Mouse (Mus musculus) MEL (cell line): ENCODE measurements at regions not wholly inside any gene's neighbourhood (a gene's known extent, or its start where the extent isn't known, plus 50 kb on each side); places are given as distances from the start of the nearest gene placed in this dataset.

Experiments used
- DNase-seq: peaks from one replicate; pipeline ENCODE4 v3.0.0; 2011; ENCODE audit warnings: low read depth, low spot score
- H3K27ac ChIP-seq: 2 replicates; pipeline ENCODE4 v1.5.1; 2012; ENCODE audit warnings: low read depth, mild to moderate bottlenecking, control low read depth, low read length, moderate library complexity; ENCODE audit not compliant: control insufficient read depth
- H3K27me3 ChIP-seq, 2 experiments: fragments of 150-350 bp in 1 of 2; sonication (generic) in 1 of 2; 2 replicates each; pipeline ENCODE4 v1.6.1; 2012; ENCODE audit warnings: low read length in 2 of 2, mild to moderate bottlenecking in 2 of 2, improper control_type of control experiment in 1 of 2, moderate library complexity in 1 of 2; ENCODE audit not compliant: insufficient read depth in 2 of 2, control insufficient read depth in 1 of 2
- H3K36me3 ChIP-seq, 2 experiments: 2 replicates each; pipeline ENCODE4 v1.6.1; 2012 to 2014; ENCODE audit warnings: low read length in 2 of 2, improper control_type of control experiment in 1 of 2, inconsistent platforms in 1 of 2, mild to moderate bottlenecking in 1 of 2; ENCODE audit not compliant: insufficient read depth in 2 of 2, control insufficient read depth in 1 of 2
- H3K4me1 ChIP-seq, 2 experiments: fragments of 150-350 bp in 1 of 2; sonication (generic) in 1 of 2; 2 replicates each; pipeline ENCODE4 v1.6.1; 2012; ENCODE audit warnings: low read length in 2 of 2, improper control_type of control experiment in 1 of 2, mild to moderate bottlenecking in 1 of 2; ENCODE audit not compliant: insufficient read depth in 2 of 2, control insufficient read depth in 1 of 2
- H3K4me3 ChIP-seq, 2 experiments: fragments of 150-350 bp in 1 of 2; sonication (generic) in 1 of 2; 2 replicates each; pipeline ENCODE4 v1.5.1; 2012; ENCODE audit warnings: low read depth in 2 of 2, low read length in 2 of 2, mild to moderate bottlenecking in 2 of 2, moderate library complexity in 2 of 2, control low read depth in 1 of 2, improper control_type of control experiment in 1 of 2; ENCODE audit not compliant: control insufficient read depth in 1 of 2, insufficient read depth in 1 of 2
- H3K79me2 ChIP-seq: 2 replicates; pipeline ENCODE4 v1.6.1; 2012; ENCODE audit warnings: mild to moderate bottlenecking, low read length, moderate library complexity; ENCODE audit not compliant: control insufficient read depth, poor library complexity, insufficient read depth
- H3K9ac ChIP-seq: 2 replicates; pipeline ENCODE4 v1.6.1; 2012; ENCODE audit warnings: low read depth, mild to moderate bottlenecking, control low read depth, low read length, moderate library complexity; ENCODE audit not compliant: control insufficient read depth, poor library complexity, severe bottlenecking
- H3K9me3 ChIP-seq: fragments of 150-350 bp; sonication (generic); replicated peaks from 2 replicates; pipeline ENCODE4 v1.6.1; 2012; ENCODE audit warnings: mild to moderate bottlenecking, low read length, improper control_type of control experiment, moderate library complexity; ENCODE audit not compliant: insufficient read depth
- CTCF ChIP-seq, 3 experiments: IDR thresholded peaks in 2 of 3; conservative IDR thresholded peaks in 1 of 3; 2 replicates each; pipeline ENCODE4 v1.5.1; 2011 to 2012; ENCODE audit warnings: low read length in 3 of 3, low read depth in 2 of 3, mild to moderate bottlenecking in 2 of 3, improper control_type of control experiment in 1 of 3, inconsistent platforms in 1 of 3, mixed read lengths in 1 of 3, moderate library complexity in 1 of 3; ENCODE audit not compliant: control insufficient read depth in 1 of 3, insufficient read depth in 1 of 3, poor library complexity in 1 of 3, severe bottlenecking in 1 of 3
- ELF1 ChIP-seq: IDR thresholded peaks from 2 replicates; pipeline ENCODE4 v1.6.1; 2014; ENCODE audit warnings: low read depth, mild to moderate bottlenecking, inconsistent platforms, low read length, improper control_type of control experiment, moderate library complexity
- HCFC1 ChIP-seq: IDR thresholded peaks from 2 replicates; pipeline ENCODE4 v1.6.1; 2012; ENCODE audit warnings: low read depth, mild to moderate bottlenecking, inconsistent platforms, low read length, improper control_type of control experiment, moderate library complexity
- JUND ChIP-seq: IDR thresholded peaks from 2 replicates; pipeline ENCODE4 v1.6.1; 2011; ENCODE audit warnings: low read depth, mild to moderate bottlenecking, improper control_type of control experiment, low read length
- KAT2A ChIP-seq: conservative IDR thresholded peaks from 2 replicates; pipeline ENCODE4 v1.6.1; 2012; ENCODE audit warnings: low read depth, low read length, improper control_type of control experiment, inconsistent platforms
- MAZ ChIP-seq: IDR thresholded peaks from 2 replicates; pipeline ENCODE4 v1.6.1; 2012; ENCODE audit warnings: low read depth, mild to moderate bottlenecking, inconsistent platforms, low read length, improper control_type of control experiment
- MEF2A ChIP-seq: IDR thresholded peaks from 2 replicates; pipeline ENCODE4 v1.6.1; 2014; ENCODE audit warnings: low read depth, mild to moderate bottlenecking, inconsistent platforms, low read length, improper control_type of control experiment; ENCODE audit not compliant: poor library complexity, insufficient replicate concordance, severe bottlenecking; ENCODE audit errors: extremely low read depth
- MYB ChIP-seq: IDR thresholded peaks from 2 replicates; pipeline ENCODE4 v1.6.1; 2011; ENCODE audit warnings: mild to moderate bottlenecking, low read depth, low read length, improper control_type of control experiment
- MYC ChIP-seq: IDR thresholded peaks from 2 replicates; pipeline ENCODE4 v1.6.1; 2011; ENCODE audit warnings: low read depth, mild to moderate bottlenecking, low read length, improper control_type of control experiment, moderate library complexity
- NELFE ChIP-seq: IDR thresholded peaks from 2 replicates; pipeline ENCODE4 v1.6.1; 2011; ENCODE audit warnings: low read depth, low read length, improper control_type of control experiment
- NRF1 ChIP-seq: IDR thresholded peaks from 2 replicates; pipeline ENCODE4 v1.6.1; 2014; ENCODE audit warnings: low read depth, mild to moderate bottlenecking, inconsistent platforms, low read length, improper control_type of control experiment, moderate library complexity; ENCODE audit not compliant: poor library complexity, insufficient read depth, severe bottlenecking
- SIN3A ChIP-seq: IDR thresholded peaks from 2 replicates; pipeline ENCODE4 v1.6.1; 2012; ENCODE audit warnings: low read length, improper control_type of control experiment, inconsistent platforms
- SMC3 ChIP-seq: IDR thresholded peaks from 2 replicates; pipeline ENCODE4 v1.6.1; 2011; ENCODE audit warnings: low read depth, low read length, improper control_type of control experiment
- TBP ChIP-seq: IDR thresholded peaks from 2 replicates; pipeline ENCODE4 v1.8.0; 2011; ENCODE audit warnings: low read depth, low read length, improper control_type of control experiment
- UBTF ChIP-seq: IDR thresholded peaks from 2 replicates; pipeline ENCODE4 v1.6.1; 2012; ENCODE audit warnings: low read depth, mild to moderate bottlenecking, inconsistent platforms, low read length, improper control_type of control experiment, moderate library complexity, borderline replicate concordance; ENCODE audit not compliant: insufficient read depth
- USF1 ChIP-seq: IDR thresholded peaks from 2 replicates; pipeline ENCODE4 v1.6.1; 2014; ENCODE audit warnings: low read depth, mild to moderate bottlenecking, inconsistent platforms, low read length, improper control_type of control experiment, moderate library complexity
- USF2 ChIP-seq, 2 experiments: IDR thresholded peaks; 2 replicates each; pipeline ENCODE4 v1.6.1; 2011 to 2012; ENCODE audit warnings: improper control_type of control experiment in 2 of 2, low read length in 2 of 2, borderline replicate concordance in 1 of 2, inconsistent platforms in 1 of 2, low read depth in 1 of 2, mild to moderate bottlenecking in 1 of 2; ENCODE audit not compliant: insufficient read depth in 1 of 2
- ZC3H11A ChIP-seq: IDR thresholded peaks from 2 replicates; pipeline ENCODE4 v1.6.1; 2012; ENCODE audit warnings: low read depth, mild to moderate bottlenecking, inconsistent platforms, low read length, improper control_type of control experiment
- ZKSCAN1 ChIP-seq: IDR thresholded peaks from 2 replicates; pipeline ENCODE4 v1.6.1; 2012; ENCODE audit warnings: low read depth, mild to moderate bottlenecking, inconsistent platforms, low read length, improper control_type of control experiment, moderate library complexity
- ZNF384 ChIP-seq: IDR thresholded peaks from 2 replicates; pipeline ENCODE4 v1.6.1; 2012; ENCODE audit warnings: low read depth, mild to moderate bottlenecking, inconsistent platforms, low read length, improper control_type of control experiment

GRCm38 (mm10) chr11:63238655-63239054 is 109.9 kb downstream of the Pmp22 start:
- no peaks in the 10 kb centered on the region for H3K27me3 ChIP-seq
- DNase-seq = no peak
- H3K36me3 ChIP-seq = no peaks in the 10 kb centered on the region
- no peaks in the 10 kb centered on the region for H3K79me2 ChIP-seq
- no peak overlapping the region for H3K4me3 ChIP-seq
- H3K9ac ChIP-seq = no peak overlapping the region
- H3K4me1 ChIP-seq = no peaks in the 10 kb centered on the region
- no peaks in the 10 kb centered on the region for H3K9me3 ChIP-seq
- TF ChIP-seq ELF1 (no peak), MEF2A (no peak), JUND (no peak), ZKSCAN1 (no peak), TBP (no peak), USF2 (IDR thresholded peaks at IDR 0.05; ENCODE audit: borderline replicate concordance in 1 of 2, insufficient read depth in 1 of 2, low read depth in 1 of 2, low read length in 2 of 2) (no peak), SMC3 (no peak), KAT2A (no peak), UBTF (no peak), NRF1 (no peak)
- no peak overlapping the region for H3K27ac ChIP-seq

GRCm38 (mm10) chr11:63243906-63244416 is 115.2 kb downstream of the Pmp22 start:
- H3K4me3 ChIP-seq = no peak overlapping the region
- no peaks in the 10 kb centered on the region for H3K4me1 ChIP-seq
- H3K36me3 ChIP-seq = no peaks in the 10 kb centered on the region
- H3K9ac ChIP-seq = no peak overlapping the region
- TF ChIP-seq MYB (no peak), MEF2A (no peak), ZNF384 (no peak), ZKSCAN1 (no peak), MAZ (no peak), TBP (no peak), NELFE (no peak), NRF1 (no peak), USF1 (no peak), ZC3H11A (no peak), SIN3A (no peak), HCFC1 (no peak), CTCF (IDR thresholded peaks at IDR 0.05 in 2 of 3, conservative IDR thresholded peaks at IDR 0.05 in 1 of 3; ENCODE audit: control insufficient read depth in 1 of 3, insufficient read depth in 1 of 3, low read depth in 2 of 3, low read length in 3 of 3, poor library complexity in 1 of 3, severe bottlenecking in 1 of 3) (no peak), MYC (no peak)
- no peaks in the 10 kb centered on the region for H3K9me3 ChIP-seq
- DNase-seq = no peak
- no peaks in the 10 kb centered on the region for H3K79me2 ChIP-seq
- no peaks in the 10 kb centered on the region for H3K27me3 ChIP-seq
- H3K27ac ChIP-seq = no peak overlapping the region
